Mouse (Mus musculus) heart, postnatal 10 days (tissue): ENCODE data around the gene Syndig1. TPM values are rescaled to one million over a fixed set of nuclear protein-coding genes. Genes with fewer than 3 reads are reported as not detected.
A peak's percentile ranks its signal among the peaks of the same experiment; 100 is the strongest.

Source experiments
- DNase-seq, 2 experiments: peaks; one replicate each; pipeline ENCODE4 v3.0.0; 2021
- intact Hi-C: fragments of 180-260 bp; cut with DNase I; formaldehyde crosslinking; loops from one replicate; pipeline ENCODE4 v1.15.1; 2025
- total RNA-seq, 2 experiments: library from RNA; stranded (reverse); gene quantifications; 2 replicates each; pipeline ENCODE4 v1.2.3; 2021

The Syndig1 gene
- total RNA-seq = under 1 TPM; 0.20 to 0.29 TPM

- no peak for DNase-seq
- intact Hi-C loops = no loop called here
Measured at GRCm38 (mm10) chr2:149828911-149829310, at the start of gene Syndig1. Gene Syndig1 (plus strand): TSS chr2:149829211.

DNA sequence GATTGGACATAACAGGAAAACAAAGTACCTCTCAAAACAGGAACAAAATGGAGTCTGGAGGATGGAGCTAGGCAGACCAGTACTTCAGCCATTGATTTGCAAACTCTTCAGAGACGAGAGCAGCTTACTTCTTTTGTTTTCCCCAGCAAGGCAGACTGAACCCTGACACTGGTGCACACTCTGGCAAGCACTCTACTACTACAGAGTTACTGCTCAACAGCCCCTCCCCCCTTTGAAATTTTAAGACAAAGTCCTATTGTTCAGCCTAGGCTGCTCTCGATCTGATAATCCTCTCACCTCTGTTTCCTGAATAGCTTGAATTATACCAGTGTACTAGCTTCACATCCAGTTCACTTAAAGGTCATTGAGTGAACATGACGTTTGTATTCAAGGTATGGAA lies 30.4 kb upstream of the Syndig1 start:
- DNase-seq = no peak
- intact Hi-C loops = no loop called here

DNA sequence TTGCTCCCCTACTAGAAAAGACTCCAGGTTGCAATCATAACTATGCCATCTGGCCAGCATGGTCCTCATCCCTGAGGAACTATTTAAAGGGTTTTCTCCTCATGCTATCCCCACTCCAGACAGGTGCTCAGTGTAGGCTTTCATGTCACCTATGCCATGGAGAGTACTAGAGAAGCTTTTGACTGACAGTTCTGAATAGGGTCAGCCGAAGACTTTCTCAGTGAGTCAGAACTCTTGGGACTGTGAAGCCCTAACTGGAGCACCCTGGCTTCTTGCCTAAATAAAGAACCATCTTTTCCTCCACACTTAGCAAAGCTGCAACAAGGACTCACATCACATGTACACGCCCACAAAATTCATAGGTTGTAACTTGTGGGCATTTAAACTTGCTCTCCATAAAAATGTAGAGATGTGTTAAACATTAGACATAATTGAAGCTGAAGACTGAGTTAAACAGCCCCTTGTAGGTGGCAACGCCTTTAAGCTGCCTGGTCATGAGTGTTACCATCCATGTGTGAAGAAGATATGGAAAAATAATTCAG lies 24.3 kb upstream of the Syndig1 start:
- no peak for DNase-seq
- intact Hi-C loops = no loop called here

GRCm38 (mm10) chr2:149805256-149805655 lies 23.8 kb upstream of the Syndig1 start:
- intact Hi-C loops = no loop called here
- DNase-seq = no peak

GRCm38 (mm10) chr2:149812899-149813298 lies 16.1 kb upstream of the Syndig1 start:
- intact Hi-C loops = no loop called here
- no peak for DNase-seq

- no peak for DNase-seq
- intact Hi-C loops = no loop called here
Measured at GRCm38 (mm10) chr2:149818395-149818794, 10.6 kb upstream of the Syndig1 start.

GRCm38 (mm10) chr2:149819751-149820150 lies 9.3 kb upstream of the Syndig1 start:
- intact Hi-C loops = no loop called here
- DNase-seq = no peak

DNA sequence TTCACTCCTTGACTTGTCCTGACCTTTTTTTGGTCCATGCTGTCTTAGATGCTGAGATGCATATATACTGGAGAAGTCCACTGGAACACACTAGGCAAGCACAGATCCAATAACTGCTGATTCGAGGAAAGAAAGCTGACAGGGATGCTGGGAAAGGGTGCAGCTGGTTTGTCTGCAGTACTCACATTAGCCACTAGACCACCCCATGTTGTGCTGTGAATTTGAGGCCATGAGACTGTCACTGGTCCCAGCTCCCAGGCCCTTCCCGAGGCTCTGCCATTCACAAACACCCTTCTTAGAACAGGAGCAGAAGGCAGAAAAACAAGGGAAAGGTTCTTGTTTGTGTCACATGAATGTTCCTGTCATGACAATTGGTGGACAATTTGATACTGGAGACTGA lies 8.8 kb upstream of the Syndig1 start:
- DNase-seq = no peak
- intact Hi-C loops = no loop called here

DNA sequence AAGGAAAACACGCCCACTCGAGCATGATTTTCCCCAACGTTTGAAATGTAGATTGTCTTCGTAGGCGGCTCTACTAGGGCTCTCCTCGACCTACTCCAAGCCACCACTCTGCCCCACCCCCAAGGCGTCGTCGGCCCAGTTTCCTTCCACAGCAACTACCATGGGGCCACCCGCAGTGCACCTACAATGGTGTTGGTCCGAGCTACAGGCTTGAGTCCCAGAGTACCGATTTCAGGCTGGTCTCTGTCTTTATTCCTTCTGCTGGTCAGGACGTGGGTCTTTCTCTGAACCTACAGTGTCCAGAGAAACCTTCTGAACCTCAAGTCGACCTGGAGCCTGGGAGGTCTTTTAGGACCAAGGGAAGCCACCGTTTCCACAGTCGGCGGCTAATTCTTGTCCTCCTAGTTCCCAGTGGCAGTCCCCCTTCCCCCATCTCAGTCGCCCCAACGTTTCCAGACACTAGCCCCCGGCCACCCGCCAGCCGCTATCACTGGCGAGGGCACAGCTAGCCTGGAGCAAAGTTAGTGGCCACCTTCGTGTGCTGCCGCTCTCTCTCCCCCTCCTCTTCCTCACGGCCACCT lies 1.0 kb downstream of the Syndig1 start:
- intact Hi-C loops = no loop called here
- no peak for DNase-seq

GRCm38 (mm10) chr2:149830536-149831458 lies 1.8 kb downstream of the Syndig1 start, which contains the start of gene C530025M09Rik:
Gene C530025M09Rik (minus strand): TSS chr2:149831213.
- DNase-seq = peak; percentile 16 to 20
- intact Hi-C loops = no loop called here

- no peak for DNase-seq
- intact Hi-C loops = no loop called here
Measured at GRCm38 (mm10) chr2:149831459-149832245, 2.6 kb downstream of the Syndig1 start.

DNA sequence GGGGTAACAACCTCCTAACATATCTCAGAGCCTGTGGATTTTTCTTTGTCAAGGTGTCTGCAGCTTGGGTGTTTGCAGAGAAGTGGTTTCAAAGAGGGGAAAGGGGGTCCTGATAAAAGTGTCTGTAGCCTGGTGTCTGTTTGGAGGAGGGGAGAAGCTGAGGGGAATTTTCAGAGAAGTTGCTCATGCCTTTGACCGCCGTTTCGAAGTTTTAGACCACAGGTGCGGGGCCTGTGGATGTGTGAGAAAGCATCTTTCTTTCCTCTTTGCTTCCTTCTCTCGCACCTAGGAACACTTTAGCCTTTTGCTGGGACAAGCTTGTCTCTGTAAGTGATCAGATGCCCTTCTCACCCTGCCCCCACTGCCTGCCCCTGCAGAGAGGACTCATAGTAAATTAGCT lies 3.3 kb downstream of the Syndig1 start:
- no peak for DNase-seq
- intact Hi-C loops = no loop called here

GRCm38 (mm10) chr2:149835091-149835490 lies 6.1 kb downstream of the Syndig1 start:
- intact Hi-C loops = no loop called here
- no peak for DNase-seq

DNA sequence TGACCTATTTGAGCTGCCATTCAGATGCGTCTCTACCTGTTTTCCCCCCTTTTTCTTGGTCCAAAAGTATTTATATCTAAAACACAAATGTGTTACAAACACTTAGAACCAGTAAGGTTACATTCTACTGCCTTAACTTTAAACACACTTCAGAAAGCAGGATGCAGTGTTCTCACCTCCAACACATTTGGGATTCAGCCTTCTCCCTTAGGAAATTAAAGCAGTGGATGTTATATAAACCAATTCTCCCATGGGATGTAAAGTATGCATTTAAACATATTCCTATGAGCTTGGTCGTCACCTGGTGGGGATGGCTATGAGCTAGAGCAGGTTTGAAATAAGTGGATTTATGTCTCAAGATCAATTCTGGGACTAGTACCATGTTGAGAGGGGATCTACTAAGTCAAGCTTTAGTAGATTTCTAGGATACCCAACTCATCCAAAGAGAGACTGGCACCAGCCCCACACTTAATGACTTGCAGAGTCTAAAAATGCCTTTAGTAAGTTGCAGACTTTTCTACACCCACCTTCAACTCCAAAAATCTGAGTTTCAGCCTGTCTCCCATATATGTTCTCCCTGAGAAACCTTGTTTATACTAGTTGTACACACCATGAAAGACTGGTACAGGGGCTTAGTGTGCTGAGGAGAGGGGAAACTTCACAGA lies 7.6 kb downstream of the Syndig1 start:
- intact Hi-C loops = no loop called here
- no peak for DNase-seq

DNA sequence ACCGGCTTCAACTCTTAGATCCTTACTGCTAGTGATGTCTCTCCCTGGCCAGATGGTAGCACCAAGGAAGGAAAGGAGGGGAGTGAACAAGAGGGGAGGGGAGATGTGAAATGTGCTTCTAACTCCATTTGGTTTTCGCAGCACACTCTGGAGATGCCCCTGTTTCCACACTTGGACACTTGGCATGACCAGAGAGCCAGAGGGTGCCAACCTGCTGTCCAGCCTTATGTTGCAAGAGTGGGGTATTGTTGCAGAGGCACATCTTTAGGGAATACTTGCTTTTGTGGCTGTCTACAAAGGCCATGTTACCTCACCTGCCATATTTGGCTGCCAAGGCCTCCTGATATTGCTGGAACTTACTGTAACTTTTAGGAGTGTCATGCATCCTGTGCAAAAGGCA lies 10.7 kb downstream of the Syndig1 start:
- DNase-seq = no peak

GRCm38 (mm10) chr2:149844575-149844974 lies 15.6 kb downstream of the Syndig1 start:
- no peak for DNase-seq
- intact Hi-C loops = no loop called here

More for the DNA sequence above, 10.7 kb downstream of the Syndig1 start:
- intact Hi-C loops = no loop called here

GRCm38 (mm10) chr2:149848778-149849177 lies 19.8 kb downstream of the Syndig1 start:
- DNase-seq = no peak
- intact Hi-C loops = no loop called here

- DNase-seq = no peak
- intact Hi-C loops = no loop called here
Measured at GRCm38 (mm10) chr2:149861002-149861401, 32.0 kb downstream of the Syndig1 start.

- no peak for DNase-seq
- intact Hi-C loops = no loop called here
Measured at GRCm38 (mm10) chr2:149865914-149866435, 37.0 kb downstream of the Syndig1 start.

- no peak for DNase-seq
- intact Hi-C loops = no loop called here
Measured at GRCm38 (mm10) chr2:149870496-149870895, 41.5 kb downstream of the Syndig1 start.
